Mouse (Mus musculus) olfactory bulb, adult 2 months (tissue): ENCODE data around the gene Krt8.

Experiments used
- CTCF ChIP-seq: fragments of 200-500 bp; IDR thresholded peaks from 2 replicates; pipeline ENCODE4 v1.5.1; 2012; ENCODE audit warnings: low read depth, mild to moderate bottlenecking, low read length, moderate library complexity; ENCODE audit not compliant: insufficient read depth
- POLR2A ChIP-seq: fragments of 200-500 bp; IDR thresholded peaks from 2 replicates; pipeline ENCODE4 v1.6.1; 2012; ENCODE audit warnings: mild to moderate bottlenecking, low read depth, low read length, moderate library complexity; ENCODE audit not compliant: insufficient read depth

DNA sequence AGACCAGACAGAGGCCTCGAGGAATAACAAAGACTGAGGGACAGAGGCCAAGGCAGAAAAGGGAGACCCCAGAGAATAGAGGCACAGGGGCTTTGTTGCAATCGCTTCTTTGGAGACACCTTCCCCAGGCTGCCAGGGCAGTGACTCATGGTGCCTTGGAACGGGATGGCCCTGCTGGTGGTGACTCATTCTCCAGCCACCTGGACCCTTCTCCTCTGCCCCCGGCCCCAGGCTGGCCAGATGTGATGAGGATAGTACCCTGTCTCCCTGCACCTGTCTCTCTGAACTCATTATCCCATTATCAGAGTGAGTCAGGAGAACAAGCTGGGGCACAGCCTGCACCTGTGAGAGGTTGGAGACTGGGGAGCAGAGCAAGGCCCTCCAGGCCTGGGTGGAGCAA, 1.0 kb upstream of the Krt8 start:
- TF ChIP-seq CTCF: no peak
- no peak for TF ChIP-seq POLR2A
